Mouse (Mus musculus): ENCODE results near the gene Zfp692. TPM values are rescaled to one million over a fixed set of nuclear protein-coding genes. Genes with fewer than 3 reads are reported as not detected.
"Not testable (repeated sequence)": the region's sequence is repeated elsewhere in the genome, so short reads cannot be mapped to it uniquely, and the experiment has no call there.

Zfp692 gene
- polyA plus RNA-seq, 1 experiment from 2014 or later, result 13.7 TPM

DNA sequence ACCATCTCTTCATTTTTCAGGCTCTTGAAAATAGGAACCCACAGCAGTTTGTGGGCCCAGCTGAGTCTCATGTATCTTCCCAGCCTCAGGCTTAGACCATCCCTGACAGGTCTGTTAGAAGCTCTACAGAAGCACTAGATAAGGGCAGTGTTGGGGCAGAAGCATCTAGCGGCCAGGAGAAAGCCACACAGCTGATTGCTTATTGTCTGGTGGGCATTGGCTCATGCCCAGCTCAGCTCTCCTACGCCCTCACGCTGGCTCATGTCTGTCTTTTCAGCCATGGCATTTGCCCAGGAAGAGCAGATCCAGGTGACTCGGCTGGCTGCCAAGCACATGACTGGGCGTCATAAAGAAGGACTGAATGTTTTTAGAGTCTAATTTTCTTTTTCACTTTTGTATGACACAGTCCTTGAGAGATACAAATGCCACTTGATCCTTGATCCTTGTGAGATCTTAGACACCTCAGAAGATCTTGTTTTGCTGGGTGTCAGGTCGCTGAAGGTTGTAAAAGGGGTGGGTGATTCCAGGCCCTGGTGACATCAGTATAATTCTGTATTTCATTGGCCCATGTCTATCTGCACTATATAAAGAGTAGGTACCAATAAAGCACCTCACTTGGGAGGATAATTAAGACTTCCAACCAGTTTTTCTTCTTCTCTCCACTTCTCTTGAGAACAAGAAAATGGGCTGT lies 51.1 kb downstream of the Zfp692 start:
- Histone ChIP-seq H3K4me1 (replicated peaks; ENCODE audit: control insufficient read depth, insufficient read depth) (no peaks in the 10 kb centered on the region), H3K36me3 (ENCODE audit: control insufficient read depth, insufficient read depth, low read length) (no peaks in the 10 kb centered on the region), H3K27me3 (ENCODE audit: control insufficient read depth, insufficient read depth, low read length) (no peaks in the 10 kb centered on the region), H3K9ac (ENCODE audit: low read length) (no peak overlapping the region), H3K27ac (replicated peaks) (0 out of 2 replicates have a peak overlapping the region, but pooled peaks have one; percentile 24), H3K4me3 (ENCODE audit: low read depth, low read length) (no peak overlapping the region), H3K4me2 (replicated peaks; ENCODE audit: low read depth) (no peak overlapping the region), H3K9me3 (ENCODE audit: control insufficient read depth, low read length) (no peaks in the 10 kb centered on the region)
- ATAC-seq (ENCODE audit: low FRiP score, low TSS enrichment) (no peak), DNase-seq (ENCODE audit: low spot score) (no peak)
- TF ChIP-seq EP300 (optimal IDR thresholded peaks at IDR 0.05) (no peak), CTCF (IDR thresholded peaks at IDR 0.05; ENCODE audit: low read depth) (no peak)
- WGBS, result 63% methylated on average over 6 of the region's 6 CpGs

GRCm38 (mm10) chr11:58362562-58362961 lies 55.7 kb downstream of the Zfp692 start:
- DNase-seq (ENCODE audit: low spot score); H3K27me3 ChIP-seq (ENCODE audit: control insufficient read depth, insufficient read depth, low read length); H3K4me1 ChIP-seq (replicated peaks; ENCODE audit: control insufficient read depth, insufficient read depth); H3K4me2 ChIP-seq (replicated peaks; ENCODE audit: low read depth); H3K9me3 ChIP-seq (ENCODE audit: control insufficient read depth, low read length); H3K36me3 ChIP-seq (ENCODE audit: control insufficient read depth, insufficient read depth, low read length); H3K27ac ChIP-seq (replicated peaks); H3K9ac ChIP-seq (ENCODE audit: low read length); H3K4me3 ChIP-seq (ENCODE audit: low read depth, low read length): not testable (repeated sequence)
- ATAC-seq (ENCODE audit: low FRiP score, low TSS enrichment), result peak; percentile 73
- no CpG with 5 or more reads among the region's 6 CpGs for WGBS

Other genes with a start within 250 kb of the Zfp692 start
- gene Gm12248, start 213.9 kb upstream of the Zfp692 start, polyA plus RNA-seq (2015; fragmentation: Nextera tagmentation; extraction: Ambion mirVana), result not detected in 2 replicates
- 41.4 and 42.9 TPM in 2 replicates for gene Cnot8, start 202.9 kb upstream of the Zfp692 start, polyA plus RNA-seq (2015; fragmentation: Nextera tagmentation; extraction: Ambion mirVana)
- gene Gemin5, start 138.5 kb upstream of the Zfp692 start, polyA plus RNA-seq (2015; fragmentation: Nextera tagmentation; extraction: Ambion mirVana), result 4.4 and 4.9 TPM in 2 replicates
- 96.3 and 98.6 TPM in 2 replicates for gene Mrpl22, start 135.4 kb upstream of the Zfp692 start, polyA plus RNA-seq (2015; fragmentation: Nextera tagmentation; extraction: Ambion mirVana)
- gene Igtp, start 107.5 kb upstream of the Zfp692 start, polyA plus RNA-seq (2015; fragmentation: Nextera tagmentation; extraction: Ambion mirVana), result 4.1 and 4.7 TPM in 2 replicates
- gene Irgm2, start 107.5 kb upstream of the Zfp692 start, polyA plus RNA-seq (2015; fragmentation: Nextera tagmentation; extraction: Ambion mirVana), result 3.8 and 3.9 TPM in 2 replicates
- 0.49 and 0.50 TPM in 2 replicates for gene 4930438A08Rik, start 32.3 kb upstream of the Zfp692 start, polyA plus RNA-seq (2015; fragmentation: Nextera tagmentation; extraction: Ambion mirVana)
- gene Zfp672, start 23.3 kb downstream of the Zfp692 start, polyA plus RNA-seq (2015; fragmentation: Nextera tagmentation; extraction: Ambion mirVana), result 76.0 and 78.4 TPM in 2 replicates
- 33.6 and 34.1 TPM in 2 replicates for gene Sh3bp5l, start 23.7 kb downstream of the Zfp692 start, polyA plus RNA-seq (2015; fragmentation: Nextera tagmentation; extraction: Ambion mirVana)
- gene Lypd8, start 72.0 kb downstream of the Zfp692 start, polyA plus RNA-seq (2015; fragmentation: Nextera tagmentation; extraction: Ambion mirVana), result 1,014 and 1,152 TPM in 2 replicates
- 1.6 and 3.3 TPM in 2 replicates for gene 1810065E05Rik, start 114.0 kb downstream of the Zfp692 start, polyA plus RNA-seq (2015; fragmentation: Nextera tagmentation; extraction: Ambion mirVana)
- not detected in 2 replicates for gene Gm12253, start 125.5 kb downstream of the Zfp692 start, polyA plus RNA-seq (2015; fragmentation: Nextera tagmentation; extraction: Ambion mirVana)
- not detected in 2 replicates for gene Lypd9, start 145.9 kb downstream of the Zfp692 start, polyA plus RNA-seq (2015; fragmentation: Nextera tagmentation; extraction: Ambion mirVana)
- gene Olfr30, start 155.2 kb downstream of the Zfp692 start, polyA plus RNA-seq (2015; fragmentation: Nextera tagmentation; extraction: Ambion mirVana), result not detected in 2 replicates
- not detected in 2 replicates for gene Olfr332, start 185.5 kb downstream of the Zfp692 start, polyA plus RNA-seq (2015; fragmentation: Nextera tagmentation; extraction: Ambion mirVana)
- gene Olfr331, start 195.5 kb downstream of the Zfp692 start, polyA plus RNA-seq (2015; fragmentation: Nextera tagmentation; extraction: Ambion mirVana), result not detected in 2 replicates
- gene Olfr330, start 227.8 kb downstream of the Zfp692 start, polyA plus RNA-seq (2015; fragmentation: Nextera tagmentation; extraction: Ambion mirVana), result not detected in 2 replicates
- not detected in 2 replicates for gene Olfr329-ps, start 239.4 kb downstream of the Zfp692 start, polyA plus RNA-seq (2015; fragmentation: Nextera tagmentation; extraction: Ambion mirVana)
- 0.04 TPM in 1 of 2 replicates, not detected in the other for gene Olfr328, start 248.6 kb downstream of the Zfp692 start, polyA plus RNA-seq (2015; fragmentation: Nextera tagmentation; extraction: Ambion mirVana)